Mouse (Mus musculus) lung, embryonic 15.5 days (tissue): ENCODE measurements around the gene Myo3b. TPM values are rescaled to one million over a fixed set of nuclear protein-coding genes. Genes with fewer than 3 reads are reported as not detected.

Experiments used
- ATAC-seq: fragments of 200-750 bp; cut with Nextera tagmentation; 2 replicates; pipeline ENCODE4 v1.8.0; 2017; ENCODE audit warnings: moderate number of reproducible peaks, borderline replicate concordance; ENCODE audit not compliant: low FRiP score, low TSS enrichment; ENCODE audit errors: extremely low read depth
- H3K27ac ChIP-seq: fragments of 300-500 bp; sonication (generic); 2 replicates; pipeline ENCODE4 v1.5.1; 2015; ENCODE audit warnings: moderate library complexity, mild to moderate bottlenecking, inconsistent platforms
- H3K27me3 ChIP-seq: fragments of 300-500 bp; sonication (generic); 2 replicates; pipeline ENCODE4 v1.6.1; 2015; ENCODE audit warnings: inconsistent platforms
- H3K36me3 ChIP-seq: fragments of 300-500 bp; sonication (generic); 2 replicates; pipeline ENCODE4 v1.6.1; 2015; ENCODE audit warnings: inconsistent platforms
- H3K4me1 ChIP-seq: fragments of 300-500 bp; sonication (generic); 2 replicates; pipeline ENCODE4 v1.6.1; 2015; ENCODE audit warnings: inconsistent platforms
- H3K4me2 ChIP-seq: fragments of 300-500 bp; sonication (generic); 2 replicates; pipeline ENCODE4 v1.6.1; 2015; ENCODE audit warnings: inconsistent platforms, mild to moderate bottlenecking, moderate library complexity
- H3K4me3 ChIP-seq: fragments of 300-500 bp; sonication (generic); 2 replicates; pipeline ENCODE4 v1.5.1; 2015; ENCODE audit warnings: mild to moderate bottlenecking, inconsistent platforms
- H3K9ac ChIP-seq: fragments of 300-500 bp; sonication (generic); 2 replicates; pipeline ENCODE4 v1.6.1; 2015; ENCODE audit warnings: inconsistent platforms
- H3K9me3 ChIP-seq: fragments of 300-500 bp; sonication (generic); 2 replicates; pipeline ENCODE4 v1.6.1; 2016; ENCODE audit warnings: inconsistent platforms
- WGBS: fragments of 180-500 bp; shearing (Covaris S2); methylation state at CpG from one replicate; pipeline ENCODE4 v1.1.7; 2015; 5-methylcytosine and 5-hydroxymethylcytosine counted together
- polyA plus RNA-seq: library from polyadenylated mRNA; unstranded; fragments of >200 nt; fragmentation: Nextera tagmentation; extraction: Ambion mirVana; gene quantifications from 2 replicates; pipeline ENCODE4 v1.2.1, GENCODE M21; 2015

The Myo3b gene
- polyA plus RNA-seq, 1 experiment from 2014 or later: 0.46 TPM

DNA sequence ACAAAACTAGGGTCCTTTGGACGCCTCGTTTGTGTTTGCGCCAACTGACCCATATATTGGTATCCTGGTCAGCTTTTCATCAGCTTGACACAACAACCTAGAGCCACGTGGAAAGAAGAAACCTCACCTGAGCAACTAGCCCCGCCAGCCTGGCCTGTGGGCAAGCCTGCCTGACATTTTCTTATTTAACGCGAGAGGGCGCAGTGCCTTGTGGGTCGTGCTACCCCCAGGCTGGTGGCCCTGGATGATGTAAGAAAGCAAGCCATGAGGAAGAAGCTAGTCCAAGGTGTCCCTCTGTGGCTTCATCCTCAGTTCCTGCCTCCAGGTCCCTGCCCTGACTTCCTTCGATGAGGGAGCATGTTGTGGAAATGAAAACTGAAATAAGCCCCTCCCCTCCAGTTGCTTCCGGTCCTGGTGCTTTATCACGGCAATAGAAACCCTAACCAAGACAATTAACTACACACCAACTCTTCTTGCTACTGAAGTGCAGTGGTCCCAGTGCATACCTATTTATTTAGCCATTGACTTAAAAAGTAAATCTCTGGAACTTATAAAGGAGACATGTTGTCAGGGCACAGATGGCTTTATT lies 108.2 kb downstream of the Myo3b start:
- no peak overlapping the region for H3K27ac ChIP-seq
- WGBS: 42% methylated on average over 12 of the region's 12 CpGs
- no peak overlapping the region for H3K9ac ChIP-seq
- H3K4me3 ChIP-seq: no peak overlapping the region
- no peaks in the 10 kb centered on the region for H3K9me3 ChIP-seq
- no peak overlapping the region for H3K4me2 ChIP-seq
- no peaks in the 10 kb centered on the region for H3K36me3 ChIP-seq
- no peaks in the 10 kb centered on the region for H3K4me1 ChIP-seq
- H3K27me3 ChIP-seq: no peaks in the 10 kb centered on the region
- no peak for ATAC-seq

DNA sequence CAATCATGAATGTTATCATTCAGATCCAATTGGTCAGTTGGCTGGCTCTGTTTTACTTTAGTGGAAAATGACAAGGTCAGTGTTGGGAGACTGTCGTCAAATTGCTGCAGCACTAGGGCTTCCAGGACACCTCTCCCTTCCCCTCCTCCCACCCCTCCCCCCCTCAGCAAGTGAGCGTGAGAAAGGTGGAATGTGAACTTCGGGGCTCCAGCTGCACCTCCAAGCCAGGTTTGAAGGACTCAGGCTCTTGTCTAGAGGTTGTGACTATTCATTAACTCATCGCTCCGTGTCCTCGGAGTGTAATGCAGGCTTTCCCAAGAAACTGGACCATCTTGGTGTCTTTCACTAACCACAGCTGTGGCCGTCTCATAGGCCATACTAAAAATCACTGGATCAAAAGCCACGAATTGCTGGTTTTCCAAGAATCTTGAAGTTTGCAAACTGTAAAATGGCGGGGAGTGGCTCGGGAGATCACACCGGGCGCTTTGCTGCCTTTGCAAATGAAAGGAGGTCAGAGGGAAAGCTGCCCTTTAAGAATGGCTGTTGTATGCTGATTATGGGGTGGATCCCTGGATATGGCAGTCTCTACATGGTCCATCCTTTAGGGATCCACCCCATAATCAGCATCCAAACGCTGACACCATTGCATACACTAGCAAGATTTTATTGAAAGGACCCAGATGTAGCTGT lies 110.0 kb downstream of the Myo3b start:
- 62% methylated on average over 13 of the region's 13 CpGs for WGBS
- Histone ChIP-seq H3K4me3 (no peak overlapping the region), H3K4me2 (no peak overlapping the region), H3K27ac (no peak overlapping the region), H3K4me1 (no peaks in the 10 kb centered on the region), H3K9ac (no peak overlapping the region), H3K27me3 (no peaks in the 10 kb centered on the region), H3K9me3 (no peaks in the 10 kb centered on the region), H3K36me3 (no peaks in the 10 kb centered on the region)
- ATAC-seq: no peak

DNA sequence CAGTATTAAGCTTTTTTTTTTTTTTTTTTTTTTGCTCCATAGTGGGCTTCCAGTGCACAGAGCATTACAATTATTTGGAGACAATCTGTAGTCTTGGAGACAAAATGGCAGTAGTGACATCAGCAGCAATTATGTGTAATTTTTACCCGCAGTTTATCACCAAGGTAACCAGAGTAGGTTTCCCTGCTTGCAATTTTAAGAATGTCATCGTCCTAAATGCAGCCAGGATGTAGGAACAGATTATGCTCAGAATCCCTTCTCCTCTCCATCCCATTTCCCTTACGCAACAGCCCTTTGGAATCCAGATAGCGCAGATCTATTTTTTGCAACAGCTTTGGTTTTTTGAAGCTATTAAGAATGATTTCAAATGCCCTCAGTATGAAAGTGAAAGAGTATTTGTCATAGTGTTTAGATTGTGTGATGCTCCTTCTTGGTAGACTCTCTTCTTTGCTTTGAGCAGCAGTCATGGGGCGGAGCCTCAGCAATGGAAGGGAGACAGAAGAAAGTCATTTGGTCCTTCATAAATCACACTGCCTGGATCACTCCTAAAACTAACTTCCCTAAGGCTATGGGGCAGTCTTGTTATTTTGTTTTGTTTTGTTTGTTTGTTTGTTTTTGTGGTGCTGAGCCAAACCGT lies 111.6 kb downstream of the Myo3b start:
- WGBS: 72% methylated on average over 6 of the region's 6 CpGs
- Histone ChIP-seq H3K9me3 (no peaks in the 10 kb centered on the region), H3K36me3 (no peaks in the 10 kb centered on the region), H3K4me1 (no peaks in the 10 kb centered on the region), H3K27me3 (no peaks in the 10 kb centered on the region), H3K27ac (no peak overlapping the region), H3K4me3 (no peak overlapping the region), H3K4me2 (no peak overlapping the region), H3K9ac (no peak overlapping the region)
- no peak for ATAC-seq

GRCm38 (mm10) chr2:70151930-70152329 lies 113.0 kb downstream of the Myo3b start:
- Histone ChIP-seq H3K9me3 (no peaks in the 10 kb centered on the region), H3K9ac (no peak overlapping the region), H3K4me3 (no peak overlapping the region), H3K36me3 (no peaks in the 10 kb centered on the region), H3K4me2 (no peak overlapping the region), H3K27me3 (no peaks in the 10 kb centered on the region), H3K27ac (no peak overlapping the region), H3K4me1 (no peaks in the 10 kb centered on the region)
- no peak for ATAC-seq
- WGBS: 35% methylated on average over 3 of the region's 3 CpGs

- Histone ChIP-seq H3K27ac (no peak overlapping the region), H3K9ac (no peak overlapping the region), H3K9me3 (no peaks in the 10 kb centered on the region), H3K4me1 (no peaks in the 10 kb centered on the region), H3K4me3 (no peak overlapping the region), H3K36me3 (no peaks in the 10 kb centered on the region), H3K27me3 (no peaks in the 10 kb centered on the region), H3K4me2 (no peak overlapping the region)
- WGBS: 83% methylated on average over 8 of the region's 8 CpGs
- ATAC-seq: no peak
Measured at GRCm38 (mm10) chr2:70155226-70155836, 116.4 kb downstream of the Myo3b start.

DNA sequence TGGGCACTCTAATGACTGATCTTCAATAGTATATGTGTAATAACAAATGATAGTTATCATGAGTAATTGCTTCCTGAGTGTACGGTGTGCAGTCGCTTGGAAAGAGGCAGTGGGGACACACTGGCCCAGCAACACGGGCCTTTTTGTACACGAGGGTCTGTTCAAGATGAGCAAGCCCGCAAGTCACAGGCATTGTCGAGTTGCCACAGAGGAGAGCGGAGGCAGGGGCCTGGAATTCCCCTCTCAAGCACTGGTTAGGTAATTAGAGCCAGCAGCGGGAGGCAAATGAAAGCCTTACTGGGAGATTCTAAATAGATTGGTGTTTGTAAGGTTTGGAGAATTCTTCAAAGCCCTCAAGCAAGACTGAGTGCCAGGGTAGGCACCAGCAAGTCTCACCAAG lies 120.6 kb downstream of the Myo3b start:
- no peak overlapping the region for H3K27ac ChIP-seq
- H3K9ac ChIP-seq: no peak overlapping the region
- H3K4me3 ChIP-seq: no peak overlapping the region
- 29% methylated on average over 8 of the region's 8 CpGs for WGBS
- no peaks in the 10 kb centered on the region for H3K27me3 ChIP-seq
- no peaks in the 10 kb centered on the region for H3K4me1 ChIP-seq
- ATAC-seq: no peak
- H3K4me2 ChIP-seq: no peak overlapping the region
- H3K36me3 ChIP-seq: no peaks in the 10 kb centered on the region
- H3K9me3 ChIP-seq: no peaks in the 10 kb centered on the region

DNA sequence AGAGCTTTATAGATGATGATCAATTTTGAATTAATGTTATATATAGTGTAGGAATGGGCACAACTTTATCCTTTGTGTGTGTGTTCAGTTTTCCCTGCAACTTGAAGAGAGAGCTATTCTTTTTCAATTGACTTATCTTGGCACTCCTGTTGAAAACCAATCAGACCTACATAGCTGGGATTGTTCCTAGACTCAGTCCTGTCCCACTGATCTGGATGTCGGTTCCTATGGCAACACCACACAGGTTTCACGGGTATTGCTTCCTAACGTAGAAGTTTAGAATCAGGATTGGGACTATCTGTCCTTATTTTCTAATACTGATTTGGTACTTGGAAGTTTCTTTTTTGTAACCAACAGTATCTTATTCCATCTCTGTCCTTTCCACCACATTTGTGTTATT lies 127.3 kb downstream of the Myo3b start:
- H3K4me2 ChIP-seq: no peak overlapping the region
- no peaks in the 10 kb centered on the region for H3K36me3 ChIP-seq
- H3K27me3 ChIP-seq: no peaks in the 10 kb centered on the region
- ATAC-seq: no peak
- no peak overlapping the region for H3K27ac ChIP-seq
- no peaks in the 10 kb centered on the region for H3K9me3 ChIP-seq
- H3K4me3 ChIP-seq: no peak overlapping the region
- no peak overlapping the region for H3K9ac ChIP-seq
- 58% methylated on average over 3 of the region's 3 CpGs for WGBS
- H3K4me1 ChIP-seq: no peaks in the 10 kb centered on the region

GRCm38 (mm10) chr2:70167944-70168935 lies 129.3 kb downstream of the Myo3b start:
- ATAC-seq: no peak
- Histone ChIP-seq H3K27ac (no peak overlapping the region), H3K36me3 (no peaks in the 10 kb centered on the region), H3K4me3 (no peak overlapping the region), H3K9ac (no peak overlapping the region), H3K4me1 (no peaks in the 10 kb centered on the region), H3K27me3 (no peaks in the 10 kb centered on the region), H3K9me3 (no peaks in the 10 kb centered on the region), H3K4me2 (no peak overlapping the region)
- 61% methylated on average over 17 of the region's 17 CpGs for WGBS

DNA sequence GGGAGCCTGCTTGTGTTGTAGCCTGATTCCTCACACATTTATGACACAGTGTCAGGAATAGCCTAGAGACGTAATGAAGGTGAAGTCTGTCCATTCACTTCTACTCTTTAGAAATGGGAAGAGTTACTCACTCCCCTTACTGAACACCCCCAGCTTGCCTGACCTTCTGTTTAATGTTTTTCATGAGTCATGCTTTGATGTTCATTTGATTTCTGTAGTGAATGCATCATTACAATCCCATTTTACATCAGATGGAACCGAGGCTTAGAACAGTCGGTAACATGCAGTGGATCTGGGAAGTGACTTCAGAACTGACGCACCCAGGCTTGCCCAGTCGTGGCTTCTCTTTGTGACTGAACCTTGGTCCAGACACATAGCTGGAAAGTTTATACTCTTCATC lies 131.5 kb downstream of the Myo3b start:
- ATAC-seq: no peak
- Histone ChIP-seq H3K9me3 (no peaks in the 10 kb centered on the region), H3K27ac (no peak overlapping the region), H3K9ac (no peak overlapping the region), H3K4me3 (no peak overlapping the region), H3K4me1 (no peaks in the 10 kb centered on the region), H3K36me3 (no peaks in the 10 kb centered on the region), H3K27me3 (no peaks in the 10 kb centered on the region), H3K4me2 (no peak overlapping the region)
- 85% methylated on average over 5 of the region's 5 CpGs for WGBS

GRCm38 (mm10) chr2:70176823-70177708 lies 138.1 kb downstream of the Myo3b start:
- no peaks in the 10 kb centered on the region for H3K36me3 ChIP-seq
- no peaks in the 10 kb centered on the region for H3K4me1 ChIP-seq
- H3K27me3 ChIP-seq: no peaks in the 10 kb centered on the region
- H3K9me3 ChIP-seq: no peaks in the 10 kb centered on the region
- H3K4me2 ChIP-seq: no peak overlapping the region
- no peak overlapping the region for H3K9ac ChIP-seq
- H3K27ac ChIP-seq: no peak overlapping the region
- WGBS: 76% methylated on average over 6 of the region's 6 CpGs
- ATAC-seq: no peak
- no peak overlapping the region for H3K4me3 ChIP-seq

DNA sequence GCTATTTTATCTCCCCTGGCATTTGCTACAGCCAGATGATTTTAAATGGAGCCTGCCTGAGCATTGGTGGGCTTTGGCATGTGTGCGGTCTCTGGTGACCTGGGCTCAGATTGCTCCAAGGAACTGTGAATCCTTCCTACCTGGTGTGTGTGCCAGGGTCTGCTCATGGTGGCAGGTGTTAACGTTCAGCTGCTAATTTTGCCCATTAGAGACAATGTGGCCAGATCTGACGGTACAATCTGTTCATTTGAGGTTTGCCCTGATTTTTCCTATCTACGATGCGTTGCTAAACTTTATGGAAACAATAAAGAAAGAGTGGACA lies 138.7 kb downstream of the Myo3b start:
- H3K4me1 ChIP-seq: no peaks in the 10 kb centered on the region
- no peaks in the 10 kb centered on the region for H3K36me3 ChIP-seq
- no peaks in the 10 kb centered on the region for H3K9me3 ChIP-seq
- H3K27me3 ChIP-seq: no peaks in the 10 kb centered on the region
- no peak for ATAC-seq
- H3K4me2 ChIP-seq: no peak overlapping the region
- 86% methylated on average over 5 of the region's 5 CpGs for WGBS
- no peak overlapping the region for H3K9ac ChIP-seq
- H3K4me3 ChIP-seq: no peak overlapping the region
- H3K27ac ChIP-seq: no peak overlapping the region
